Mouse (Mus musculus) right cerebral cortex, postnatal 36 days (tissue): ENCODE data around the gene Ninj2.

ENCODE experiments used
- DNase-seq, 2 experiments: peaks; one replicate each; pipeline ENCODE4 v3.0.0; 2022; ENCODE audit warnings: low spot score in 2 of 2, mixed read lengths in 1 of 2

Gene Ninj2

DNA sequence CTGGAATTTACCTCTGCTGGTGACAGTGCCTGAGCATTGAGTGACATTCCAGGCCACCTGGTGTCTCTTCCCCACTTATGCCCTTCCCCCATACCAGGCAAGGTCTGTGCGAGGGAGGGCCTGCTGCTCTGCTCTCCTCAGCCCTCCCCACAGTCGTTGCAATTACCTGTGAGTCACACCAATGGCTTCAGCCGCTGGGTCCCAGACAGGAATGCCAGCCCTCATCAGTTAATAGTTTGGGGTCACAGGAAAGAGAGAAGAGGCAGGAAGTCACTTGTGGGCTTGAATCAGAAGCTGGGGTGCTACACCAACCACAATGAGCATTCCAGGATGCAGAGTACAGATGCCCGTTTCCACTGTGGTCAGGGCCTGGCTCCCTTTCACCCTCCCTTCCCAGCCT lies 41.6 kb downstream of the Ninj2 start:
- DNase-seq, result no peak

- DNase-seq, result no peak
These were observed 52.3 kb downstream of the Ninj2 start for GRCm38 (mm10) chr6:120145439-120145838.

- no peak for DNase-seq
These were observed 53.5 kb downstream of the Ninj2 start for GRCm38 (mm10) chr6:120146676-120147075.

- no peak for DNase-seq
These were observed 54.3 kb downstream of the Ninj2 start for GRCm38 (mm10) chr6:120147411-120147810.

- no peak for DNase-seq
These were observed 55.7 kb downstream of the Ninj2 start for GRCm38 (mm10) chr6:120148716-120149392.

GRCm38 (mm10) chr6:120149458-120150120 lies 56.4 kb downstream of the Ninj2 start:
- DNase-seq, result no peak

- no peak for DNase-seq
These were observed 57.1 kb downstream of the Ninj2 start for GRCm38 (mm10) chr6:120150206-120150605.

DNA sequence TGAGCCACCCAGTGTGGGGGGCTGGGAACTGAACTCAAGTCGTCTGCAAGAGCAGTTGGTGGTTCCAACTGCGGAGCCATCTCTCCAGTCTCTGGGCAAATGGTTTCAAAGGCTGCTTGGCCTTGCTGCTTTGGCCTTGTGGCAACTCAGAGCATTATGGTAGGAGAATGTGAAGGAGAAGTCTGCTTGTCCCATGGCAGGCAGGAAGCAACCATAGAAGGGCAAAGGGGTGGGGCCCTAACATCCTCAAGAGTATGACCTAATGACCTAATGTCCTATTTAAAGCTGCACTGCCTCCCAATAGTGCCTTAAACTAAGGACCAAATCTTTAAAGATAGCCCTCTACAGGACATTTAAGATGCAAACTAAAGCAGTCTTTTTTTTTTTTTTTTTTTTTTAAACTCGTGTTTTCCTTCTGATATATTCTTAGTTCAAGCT lies 58.5 kb downstream of the Ninj2 start:
- DNase-seq, result no peak

GRCm38 (mm10) chr6:120152739-120153696 lies 59.9 kb downstream of the Ninj2 start:
- no peak for DNase-seq

- no peak for DNase-seq
These were observed 61.6 kb downstream of the Ninj2 start for GRCm38 (mm10) chr6:120154526-120155309.

DNA sequence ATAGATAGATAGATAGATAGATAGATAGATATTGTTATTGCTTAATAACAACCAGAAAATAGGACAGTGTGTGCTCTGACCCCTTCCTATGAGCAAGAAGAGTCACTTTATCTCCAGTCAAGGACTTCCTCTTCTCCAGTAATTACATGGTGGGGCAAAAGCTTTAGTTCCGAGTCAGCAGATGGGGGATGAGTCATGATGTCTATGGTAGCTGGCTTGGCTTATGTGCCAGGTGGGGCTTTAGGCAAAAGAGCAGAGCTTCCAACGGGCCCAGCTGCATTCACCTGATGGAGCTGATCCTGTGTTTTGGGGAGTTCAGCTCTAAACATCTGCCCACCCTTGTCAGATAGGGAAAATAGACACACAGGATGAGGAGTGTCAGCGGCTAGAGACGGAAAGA lies 62.4 kb downstream of the Ninj2 start:
- DNase-seq, result no peak

- no peak for DNase-seq
These were observed 64.3 kb downstream of the Ninj2 start for GRCm38 (mm10) chr6:120157479-120157878.

GRCm38 (mm10) chr6:120159133-120159901 lies 66.2 kb downstream of the Ninj2 start:
- DNase-seq, result peak; percentile 28 to 61

- no peak for DNase-seq
These were observed 69.8 kb downstream of the Ninj2 start for GRCm38 (mm10) chr6:120162928-120163327.

DNA sequence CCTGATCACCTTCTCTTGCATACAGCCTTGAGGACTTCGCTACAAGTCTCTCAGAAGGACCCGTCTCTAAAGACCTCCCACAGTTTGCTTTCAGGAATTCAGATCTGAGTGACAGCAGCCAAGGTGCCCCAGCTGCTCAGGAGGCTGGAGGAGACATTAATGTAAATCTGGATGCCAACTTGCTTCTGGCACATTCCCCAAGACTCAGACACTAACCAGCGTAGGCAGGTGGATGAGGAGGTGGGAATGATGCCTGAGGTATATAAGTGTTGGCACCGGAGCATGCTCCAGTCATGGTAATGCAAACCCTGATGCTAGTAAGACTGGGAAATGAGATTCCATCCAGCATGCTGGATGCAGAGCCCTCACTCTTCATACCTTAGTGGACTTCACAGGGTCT lies 71.6 kb downstream of the Ninj2 start:
- DNase-seq, result peak in 1 of 2 experiments; percentile 39

DNA sequence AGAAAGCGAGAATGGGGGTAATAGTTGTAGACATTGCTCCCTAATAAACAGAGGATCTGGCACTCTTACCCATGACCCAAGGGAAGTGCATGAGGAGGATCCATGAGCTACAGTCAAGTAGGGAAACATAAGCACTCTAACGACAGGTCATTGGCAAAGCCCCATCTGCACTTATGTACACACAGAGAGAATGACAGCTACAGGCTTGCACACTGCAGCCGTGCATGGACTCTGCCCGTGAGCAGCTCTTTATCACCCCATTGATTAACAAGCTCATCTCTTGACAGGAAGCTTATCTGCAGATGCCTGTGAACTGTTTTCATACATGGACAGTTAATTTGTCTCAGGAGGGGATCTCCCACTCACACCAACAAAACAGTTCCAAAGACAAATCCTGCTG lies 74.4 kb downstream of the Ninj2 start:
- DNase-seq, result no peak

GRCm38 (mm10) chr6:120172294-120173017 lies 79.3 kb downstream of the Ninj2 start:
- DNase-seq, result no peak

- no peak for DNase-seq
These were observed 81.0 kb downstream of the Ninj2 start for GRCm38 (mm10) chr6:120174028-120174601.

- DNase-seq, result no peak
These were observed 81.5 kb downstream of the Ninj2 start for GRCm38 (mm10) chr6:120174602-120175115.
